Mouse (Mus musculus) heart, postnatal 0 days (tissue): ENCODE measurements around the gene Lclat1. TPM values are rescaled to one million over a fixed set of nuclear protein-coding genes. Genes with fewer than 3 reads are reported as not detected.
A peak's percentile ranks its signal among the peaks of the same experiment; 100 is the strongest.

ENCODE experiments used
- ATAC-seq: fragments of 200-750 bp; cut with Nextera tagmentation; 2 replicates; pipeline ENCODE4 v1.8.0; 2017; ENCODE audit warnings: low read depth, moderate number of reproducible peaks, moderate library complexity; ENCODE audit not compliant: insufficient read depth
- DNase-seq: peaks from one replicate; pipeline ENCODE4 v3.0.0-alpha.2; 2016; ENCODE audit warnings: low spot score
- H3K27ac ChIP-seq: fragments of 300-500 bp; sonication (generic); 2 replicates; pipeline ENCODE4 v1.5.1; 2014; ENCODE audit warnings: low read depth, mild to moderate bottlenecking
- H3K27me3 ChIP-seq: fragments of 300-500 bp; sonication (generic); 2 replicates; pipeline ENCODE4 v1.6.1; 2014; ENCODE audit warnings: low read length, mixed read lengths; ENCODE audit not compliant: control insufficient read depth, insufficient read depth
- H3K36me3 ChIP-seq: fragments of 300-500 bp; sonication (generic); replicated peaks from 2 replicates; pipeline ENCODE4 v1.6.1; 2014; ENCODE audit warnings: low read length, mixed read lengths; ENCODE audit not compliant: control insufficient read depth, insufficient read depth
- H3K4me1 ChIP-seq: fragments of 300-500 bp; sonication (generic); 2 replicates; pipeline ENCODE4 v1.6.1; 2014; ENCODE audit warnings: antibody characterized with exemption; ENCODE audit not compliant: control insufficient read depth, insufficient read depth
- H3K4me2 ChIP-seq: fragments of 300-500 bp; sonication (generic); 2 replicates; pipeline ENCODE4 v1.6.1; 2014; ENCODE audit warnings: low read depth, mild to moderate bottlenecking, low read length, moderate library complexity
- H3K4me3 ChIP-seq: fragments of 300-500 bp; sonication (generic); 2 replicates; pipeline ENCODE4 v1.5.1; 2014; ENCODE audit warnings: low read depth, low read length
- H3K9ac ChIP-seq: fragments of 300-500 bp; sonication (generic); replicated peaks from 2 replicates; pipeline ENCODE4 v1.6.1; 2014; ENCODE audit warnings: low read depth, low read length, mixed read lengths
- H3K9me3 ChIP-seq: fragments of 300-500 bp; sonication (generic); replicated peaks from 2 replicates; pipeline ENCODE4 v1.6.1; 2016; ENCODE audit warnings: low read length; ENCODE audit not compliant: control insufficient read depth
- CTCF ChIP-seq: IDR thresholded peaks from 2 replicates; pipeline ENCODE4 v1.5.1; 2016; ENCODE audit warnings: antibody characterized with exemption, control low read depth, low read depth
- EP300 ChIP-seq: IDR thresholded peaks from 2 replicates; pipeline ENCODE4 v1.6.1; 2016; ENCODE audit warnings: antibody characterized with exemption, low read depth
- WGBS: fragments of 180-500 bp; shearing (Covaris S2); extraction: QIAGEN DNeasy Blood & Tissue Kit; methylation state at CpG from one replicate; pipeline ENCODE4 v1.1.7; 2014; 5-methylcytosine and 5-hydroxymethylcytosine counted together
- polyA plus RNA-seq: library from polyadenylated mRNA; unstranded; fragments of >200 nt; fragmentation: Nextera tagmentation; extraction: Ambion mirVana; gene quantifications from 2 replicates; pipeline ENCODE4 v1.2.1, GENCODE M21; 2015
- total RNA-seq: library from RNA; depleted of rRNA; stranded (reverse); fragments of >200 nt; gene quantifications from 2 replicates; pipeline ENCODE4 v1.2.3, GENCODE M21; 2014; ENCODE audit warnings: low replicate concordance

Lclat1 gene
- total and polyA plus RNA-seq, 2 experiments from 2014 or later: 31.5 to 218 TPM

DNA sequence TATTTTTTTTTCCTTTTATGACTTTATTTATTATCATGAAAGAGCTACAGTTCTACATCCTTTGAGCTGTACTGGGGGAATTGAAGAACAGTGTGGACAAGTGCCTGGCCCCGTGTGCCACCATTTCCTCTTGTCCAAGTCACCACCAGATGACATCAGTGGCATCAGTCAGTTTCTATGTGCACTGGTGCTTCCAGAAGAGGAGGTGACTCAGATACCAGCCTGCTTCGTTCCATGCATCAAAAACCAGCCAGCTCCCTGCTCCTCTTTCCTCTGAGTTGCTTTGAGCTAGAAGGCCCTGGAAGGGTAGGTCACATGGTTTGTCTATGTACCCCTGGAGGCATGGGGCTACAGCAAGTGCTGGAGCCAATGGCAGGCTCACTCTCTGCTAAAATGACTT lies 37.3 kb upstream of the Lclat1 start:
- H3K36me3 ChIP-seq: no peaks in the 10 kb centered on the region
- WGBS: 68% methylated on average over 2 of the region's 2 CpGs
- H3K9ac ChIP-seq: no peak overlapping the region
- no peak for DNase-seq
- H3K4me1 ChIP-seq: peaks cover 71% of the 10 kb centered on the region
- no peaks in the 10 kb centered on the region for H3K27me3 ChIP-seq
- no peak overlapping the region for H3K4me2 ChIP-seq
- H3K27ac ChIP-seq: peak overlapping the region; percentile 86
- no peak overlapping the region for H3K4me3 ChIP-seq
- no peak for ATAC-seq
- TF ChIP-seq EP300 (no peak), CTCF (no peak)
- no peaks in the 10 kb centered on the region for H3K9me3 ChIP-seq

- H3K27ac ChIP-seq: peak overlapping the region; percentile 86
- H3K9ac ChIP-seq: no peak overlapping the region
- no peak for TF ChIP-seq CTCF
- no peak for TF ChIP-seq EP300
- WGBS: 74% methylated on average over 5 of the region's 5 CpGs
- no peak for DNase-seq
- no peak for ATAC-seq
- no peaks in the 10 kb centered on the region for H3K36me3 ChIP-seq
- no peaks in the 10 kb centered on the region for H3K9me3 ChIP-seq
- H3K4me1 ChIP-seq: peaks cover 59% of the 10 kb centered on the region
- no peak overlapping the region for H3K4me3 ChIP-seq
- no peak overlapping the region for H3K4me2 ChIP-seq
- H3K27me3 ChIP-seq: no peaks in the 10 kb centered on the region
Observed at GRCm38 (mm10) chr17:73071725-73072263, 36.0 kb upstream of the Lclat1 start.

GRCm38 (mm10) chr17:73072286-73072685 lies 35.5 kb upstream of the Lclat1 start:
- Histone ChIP-seq H3K9ac (no peak overlapping the region), H3K4me1 (peaks cover 54% of the 10 kb centered on the region), H3K27me3 (no peaks in the 10 kb centered on the region), H3K27ac (peak overlapping the region; percentile 86), H3K4me2 (no peak overlapping the region), H3K9me3 (no peaks in the 10 kb centered on the region), H3K4me3 (no peak overlapping the region), H3K36me3 (no peaks in the 10 kb centered on the region)
- peak; percentile 94 for TF ChIP-seq EP300
- no peak for TF ChIP-seq CTCF
- ATAC-seq: peak; percentile 83
- 6% methylated on average over 8 of the region's 8 CpGs for WGBS
- peak; percentile 93 for DNase-seq

DNA sequence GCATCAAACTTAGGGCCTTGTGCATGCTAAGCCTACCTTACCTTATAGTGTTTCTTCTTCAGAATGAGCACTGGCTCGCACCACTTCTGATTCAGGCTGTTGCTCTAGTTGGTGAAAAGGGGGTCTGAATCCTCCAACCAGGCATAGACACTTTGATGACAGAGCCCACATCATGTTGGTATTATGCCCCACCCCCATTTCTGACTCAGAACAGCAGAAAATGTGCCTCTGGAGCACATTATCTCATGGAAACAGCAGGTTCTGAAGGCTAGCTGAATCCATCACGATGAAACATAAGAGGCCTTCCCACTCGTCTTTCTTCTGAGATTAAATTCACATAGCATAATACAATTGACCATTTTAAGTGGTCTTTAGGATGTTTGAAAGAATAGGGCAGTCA lies 33.2 kb upstream of the Lclat1 start:
- Histone ChIP-seq H3K9ac (no peak overlapping the region), H3K9me3 (no peaks in the 10 kb centered on the region), H3K36me3 (no peaks in the 10 kb centered on the region), H3K27ac (no peak overlapping the region), H3K27me3 (no peaks in the 10 kb centered on the region), H3K4me2 (no peak overlapping the region), H3K4me1 (peaks cover 32% of the 10 kb centered on the region), H3K4me3 (no peak overlapping the region)
- ATAC-seq: no peak
- DNase-seq: no peak
- TF ChIP-seq EP300 (no peak), CTCF (no peak)
- 53% methylated on average over 3 of the region's 3 CpGs for WGBS

- no peak overlapping the region for H3K4me3 ChIP-seq
- H3K9ac ChIP-seq: no peak overlapping the region
- H3K27ac ChIP-seq: 0 out of 2 replicates have a peak overlapping the region, but pooled peaks have one; percentile 6
- WGBS: 81% methylated on average over 9 of the region's 9 CpGs
- no peaks in the 10 kb centered on the region for H3K27me3 ChIP-seq
- no peak for DNase-seq
- no peak overlapping the region for H3K4me2 ChIP-seq
- H3K36me3 ChIP-seq: no peaks in the 10 kb centered on the region
- H3K4me1 ChIP-seq: peaks cover 26% of the 10 kb centered on the region
- TF ChIP-seq CTCF (no peak), EP300 (no peak)
- ATAC-seq: no peak
- no peaks in the 10 kb centered on the region for H3K9me3 ChIP-seq
Observed at GRCm38 (mm10) chr17:73075238-73075890, 32.4 kb upstream of the Lclat1 start.

DNA sequence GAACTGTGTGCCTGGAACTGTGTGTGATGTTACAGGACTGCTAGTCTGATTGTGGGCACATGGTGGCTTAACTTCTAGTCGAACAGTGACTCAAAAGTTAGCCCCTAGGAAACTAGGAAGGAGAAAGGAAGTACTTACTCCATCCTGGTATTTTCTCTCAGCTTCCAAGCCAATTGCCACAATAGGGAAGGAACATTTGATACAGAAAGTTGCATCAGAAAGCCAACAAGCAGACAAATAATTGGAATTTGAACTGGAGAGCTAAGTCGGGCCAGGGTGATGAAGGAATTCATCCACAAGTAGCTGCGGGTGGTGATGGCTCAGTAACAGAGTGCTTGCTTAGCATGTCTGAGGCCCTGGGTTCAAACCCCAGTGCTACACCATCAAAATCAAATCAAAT lies 30.1 kb upstream of the Lclat1 start:
- H3K9me3 ChIP-seq: no peaks in the 10 kb centered on the region
- H3K27ac ChIP-seq: no peak overlapping the region
- TF ChIP-seq CTCF (no peak), EP300 (no peak)
- peaks cover 19% of the 10 kb centered on the region for H3K4me1 ChIP-seq
- ATAC-seq: no peak
- no peak overlapping the region for H3K4me3 ChIP-seq
- no peak for DNase-seq
- H3K36me3 ChIP-seq: no peaks in the 10 kb centered on the region
- WGBS: 71% methylated on average over 3 of the region's 3 CpGs
- no peak overlapping the region for H3K4me2 ChIP-seq
- no peak overlapping the region for H3K9ac ChIP-seq
- no peaks in the 10 kb centered on the region for H3K27me3 ChIP-seq
